Mouse (Mus musculus): Measurements from ENCODE around the gene Maml3.

GRCm38 (mm10) chr3:51652701-51653100 is 452.2 kb downstream of the Maml3 start:
- TF ChIP-seq EP300 (IDR thresholded peaks at IDR 0.05; ENCODE audit: low read depth) (no peak), CTCF (IDR thresholded peaks at IDR 0.05; ENCODE audit: low read depth) (no peak)
